Mouse (Mus musculus): ENCODE results near the gene Vmn2r71. TPM values are rescaled to one million over a fixed set of nuclear protein-coding genes. Genes with fewer than 3 reads are reported as not detected.

The Vmn2r71 gene
- not detected in 2 replicates for polyA plus RNA-seq (2012; rRNA removed)

GRCm38 (mm10) chr7:85562787-85563186 is at the start of gene Vmn2r71:
Gene Vmn2r71, plus strand, starts transcription at chr7:85563087.
- Histone ChIP-seq H3K27me3 (ENCODE audit: control insufficient read depth, insufficient read depth, low read length) (no peaks in the 10 kb centered on the region), H3K4me3 (replicated peaks; ENCODE audit: insufficient read depth, low read depth, low read length) (no peak within 1 kb of the TSS), H3K27ac (ENCODE audit: insufficient read depth, low read length) (no peak within 1 kb of the TSS), H3K4me1 (ENCODE audit: control insufficient read depth, insufficient read depth, low read length) (no peaks in the 10 kb centered on the region)
- TF ChIP-seq CTCF (IDR thresholded peaks at IDR 0.05; ENCODE audit: borderline replicate concordance, insufficient read depth, low read depth, low read length), result no peak
- TF ChIP-seq POLR2A (IDR thresholded peaks at IDR 0.05; ENCODE audit: borderline replicate concordance, insufficient read depth, low read length), result no peak
- 74% methylated on average over 5 of the region's 5 CpGs for WGBS
- no peak for DNase-seq

GRCm38 (mm10) chr7:85542108-85542507 is 20.8 kb upstream of the Vmn2r71 start:
- no peak overlapping the region for H3K27ac ChIP-seq (ENCODE audit: insufficient read depth, low read length)
- DNase-seq, result no peak
- H3K27me3 ChIP-seq (ENCODE audit: control insufficient read depth, insufficient read depth, low read length), result no peaks in the 10 kb centered on the region
- 74% methylated on average over 2 of the region's 2 CpGs for WGBS
- no peak overlapping the region for H3K4me3 ChIP-seq (replicated peaks; ENCODE audit: insufficient read depth, low read depth, low read length)
- TF ChIP-seq POLR2A (IDR thresholded peaks at IDR 0.05; ENCODE audit: borderline replicate concordance, insufficient read depth, low read length) (no peak), CTCF (IDR thresholded peaks at IDR 0.05; ENCODE audit: borderline replicate concordance, insufficient read depth, low read depth, low read length) (no peak)
- no peaks in the 10 kb centered on the region for H3K4me1 ChIP-seq (ENCODE audit: control insufficient read depth, insufficient read depth, low read length)

GRCm38 (mm10) chr7:85543118-85543517 is 19.8 kb upstream of the Vmn2r71 start:
- DNase-seq, result no peak
- 52% methylated on average over 2 of the region's 2 CpGs for WGBS
- H3K4me3 ChIP-seq (replicated peaks; ENCODE audit: insufficient read depth, low read depth, low read length), result no peak overlapping the region
- no peaks in the 10 kb centered on the region for H3K4me1 ChIP-seq (ENCODE audit: control insufficient read depth, insufficient read depth, low read length)
- H3K27me3 ChIP-seq (ENCODE audit: control insufficient read depth, insufficient read depth, low read length), result no peaks in the 10 kb centered on the region
- TF ChIP-seq CTCF (IDR thresholded peaks at IDR 0.05; ENCODE audit: borderline replicate concordance, insufficient read depth, low read depth, low read length) (no peak), POLR2A (IDR thresholded peaks at IDR 0.05; ENCODE audit: borderline replicate concordance, insufficient read depth, low read length) (no peak)
- H3K27ac ChIP-seq (ENCODE audit: insufficient read depth, low read length), result no peak overlapping the region

- Histone ChIP-seq H3K27ac (ENCODE audit: insufficient read depth, low read length) (no peak within 1 kb of the TSS), H3K4me3 (replicated peaks; ENCODE audit: insufficient read depth, low read depth, low read length) (no peak within 1 kb of the TSS), H3K27me3 (ENCODE audit: control insufficient read depth, insufficient read depth, low read length) (no peaks in the 10 kb centered on the region), H3K4me1 (ENCODE audit: control insufficient read depth, insufficient read depth, low read length) (no peaks in the 10 kb centered on the region)
- no peak for DNase-seq
- TF ChIP-seq POLR2A (IDR thresholded peaks at IDR 0.05; ENCODE audit: borderline replicate concordance, insufficient read depth, low read length), result no peak
- no peak for TF ChIP-seq CTCF (IDR thresholded peaks at IDR 0.05; ENCODE audit: borderline replicate concordance, insufficient read depth, low read depth, low read length)
- 64% methylated on average over 2 of the region's 2 CpGs for WGBS
These were observed 6.2 kb downstream of the Vmn2r71 start, which contains the start of gene Vmn2r70 for GRCm38 (mm10) chr7:85569092-85569491. Gene Vmn2r70, minus strand, starts transcription at chr7:85569192.

Other genes starting within 250 kb of the Vmn2r71 start
- gene Vmn2r69, start 147.2 kb upstream of the Vmn2r71 start, polyA plus RNA-seq (2012; rRNA removed), result not detected in 2 replicates
- not detected in 2 replicates for gene Vmn2r70, start 6.1 kb downstream of the Vmn2r71 start, polyA plus RNA-seq (2012; rRNA removed)
- gene Vmn2r72, start 192.0 kb downstream of the Vmn2r71 start, polyA plus RNA-seq (2012; rRNA removed), result not detected in 2 replicates

All from cerebellum, adult 2 months (tissue).